Mouse (Mus musculus): ENCODE measurements around the gene Ptprd. TPM values are rescaled to one million over a fixed set of nuclear protein-coding genes. Genes with fewer than 3 reads are reported as not detected.

Ptprd gene
- total and polyA plus RNA-seq, 3 experiments, result not detected

- Histone ChIP-seq H3K9me3 (replicated peaks; ENCODE audit: insufficient read depth, low read length) (no peaks in the 10 kb centered on the region), H3K36me3 (ENCODE audit: control insufficient read depth in 1 of 2, insufficient read depth in 2 of 2, low read length in 2 of 2) (no peaks in the 10 kb centered on the region), H3K79me2 (ENCODE audit: control insufficient read depth, insufficient read depth, low read length, poor library complexity) (no peaks in the 10 kb centered on the region), H3K4me1 (ENCODE audit: control insufficient read depth in 1 of 2, insufficient read depth in 2 of 2, low read length in 2 of 2) (no peaks in the 10 kb centered on the region), H3K9ac (ENCODE audit: control insufficient read depth, low read depth, low read length, poor library complexity, severe bottlenecking) (no peak overlapping the region), H3K27ac (ENCODE audit: control insufficient read depth, low read depth, low read length) (no peak overlapping the region), H3K27me3 (ENCODE audit: control insufficient read depth in 1 of 2, insufficient read depth in 2 of 2, low read length in 2 of 2) (no peaks in the 10 kb centered on the region), H3K4me3 (ENCODE audit: control insufficient read depth in 1 of 2, insufficient read depth in 1 of 2, low read depth in 2 of 2, low read length in 2 of 2) (no peak overlapping the region)
- TF ChIP-seq SIN3A (IDR thresholded peaks at IDR 0.05; ENCODE audit: low read length), result no peak
- TF ChIP-seq NRF1 (IDR thresholded peaks at IDR 0.05; ENCODE audit: insufficient read depth, low read depth, low read length, poor library complexity, severe bottlenecking), result no peak
- TF ChIP-seq POLR2A (IDR thresholded peaks at IDR 0.05; ENCODE audit: control insufficient read depth in 1 of 2, insufficient read depth in 1 of 2, low read depth in 1 of 2, low read length in 2 of 2, poor library complexity in 1 of 2), result no peak
- TF ChIP-seq TCF12 (IDR thresholded peaks at IDR 0.05; ENCODE audit: low read depth, low read length), result no peak
- TF ChIP-seq CHD2 (IDR thresholded peaks at IDR 0.05; ENCODE audit: low read length), result no peak
- no peak for TF ChIP-seq MAFK (IDR thresholded peaks at IDR 0.05; ENCODE audit: borderline replicate concordance, low read depth, low read length)
- TF ChIP-seq MXI1 (IDR thresholded peaks at IDR 0.05; ENCODE audit: low read depth, low read length), result no peak
- no peak for TF ChIP-seq BHLHE40 (IDR thresholded peaks at IDR 0.05; ENCODE audit: borderline replicate concordance, low read depth, low read length)
- no peak for TF ChIP-seq TAL1 (IDR thresholded peaks at IDR 0.05; ENCODE audit: low read length)
- no peak for DNase-seq (ENCODE audit: low read depth, low spot score)
Observed at GRCm38 (mm10) chr4:78110898-78111297, 100.9 kb downstream of the Ptprd start.

- DNase-seq (ENCODE audit: low read depth, low spot score), result no peak
- H3K9me3 ChIP-seq (replicated peaks; ENCODE audit: insufficient read depth, low read length), result no peaks in the 10 kb centered on the region
- no peak overlapping the region for H3K4me3 ChIP-seq (ENCODE audit: control insufficient read depth in 1 of 2, insufficient read depth in 1 of 2, low read depth in 2 of 2, low read length in 2 of 2)
- H3K4me1 ChIP-seq (ENCODE audit: control insufficient read depth in 1 of 2, insufficient read depth in 2 of 2, low read length in 2 of 2), result no peaks in the 10 kb centered on the region
- H3K27ac ChIP-seq (ENCODE audit: control insufficient read depth, low read depth, low read length), result no peak overlapping the region
- TF ChIP-seq CHD1 (IDR thresholded peaks at IDR 0.05; ENCODE audit: low read depth, low read length) (no peak), MEF2A (IDR thresholded peaks at IDR 0.05; ENCODE audit: extremely low read depth, insufficient replicate concordance, low read depth, low read length, poor library complexity, severe bottlenecking) (no peak), NRF1 (IDR thresholded peaks at IDR 0.05; ENCODE audit: insufficient read depth, low read depth, low read length, poor library complexity, severe bottlenecking) (no peak), E2F4 (IDR thresholded peaks at IDR 0.05; ENCODE audit: borderline replicate concordance, low read depth, low read length) (no peak), SIN3A (IDR thresholded peaks at IDR 0.05; ENCODE audit: low read length) (no peak), POLR2AphosphoS5 (IDR thresholded peaks at IDR 0.05; ENCODE audit: borderline replicate concordance, low read depth, low read length) (no peak), MYC (IDR thresholded peaks at IDR 0.05; ENCODE audit: low read depth, low read length) (no peak), GABPA (IDR thresholded peaks at IDR 0.05; ENCODE audit: low read depth, low read length) (no peak), USF1 (IDR thresholded peaks at IDR 0.05; ENCODE audit: low read depth, low read length) (no peak), CHD2 (IDR thresholded peaks at IDR 0.05; ENCODE audit: low read length) (no peak), MYB (IDR thresholded peaks at IDR 0.05; ENCODE audit: low read depth, low read length) (no peak), ZMIZ1 (IDR thresholded peaks at IDR 0.05; ENCODE audit: low read depth, low read length) (no peak), ETS1 (IDR thresholded peaks at IDR 0.05; ENCODE audit: low read depth, low read length) (no peak), TCF12 (IDR thresholded peaks at IDR 0.05; ENCODE audit: low read depth, low read length) (no peak), RCOR1 (IDR thresholded peaks at IDR 0.05; ENCODE audit: low read depth, low read length) (no peak), ZKSCAN1 (IDR thresholded peaks at IDR 0.05; ENCODE audit: low read depth, low read length) (no peak), TBP (IDR thresholded peaks at IDR 0.05; ENCODE audit: low read depth, low read length) (no peak), POLR2AphosphoS2 (IDR thresholded peaks at IDR 0.05; ENCODE audit: low read length) (no peak), JUND (IDR thresholded peaks at IDR 0.05; ENCODE audit: low read depth, low read length) (no peak)
- no peaks in the 10 kb centered on the region for H3K27me3 ChIP-seq (ENCODE audit: control insufficient read depth in 1 of 2, insufficient read depth in 2 of 2, low read length in 2 of 2)
- H3K79me2 ChIP-seq (ENCODE audit: control insufficient read depth, insufficient read depth, low read length, poor library complexity), result no peaks in the 10 kb centered on the region
- no peak overlapping the region for H3K9ac ChIP-seq (ENCODE audit: control insufficient read depth, low read depth, low read length, poor library complexity, severe bottlenecking)
- no peaks in the 10 kb centered on the region for H3K36me3 ChIP-seq (ENCODE audit: control insufficient read depth in 1 of 2, insufficient read depth in 2 of 2, low read length in 2 of 2)
Observed at GRCm38 (mm10) chr4:78097526-78097925, 114.2 kb downstream of the Ptprd start.

All from MEL (cell line).